Mouse (Mus musculus) adrenal gland, adult 8-10 months (tissue): ENCODE results near the gene Folr2. TPM values are rescaled to one million over a fixed set of nuclear protein-coding genes. Genes with fewer than 3 reads are reported as not detected.
A peak's percentile ranks its signal among the peaks of the same experiment; 100 is the strongest.

Experiments
- DNase-seq: peaks from one replicate; pipeline ENCODE4 v3.0.0; 2022
- total RNA-seq, 4 experiments: library from RNA; stranded (reverse); gene quantifications; 2 replicates each; pipeline ENCODE4 v1.2.4; 2022

Gene Folr2
- 1 to 10 TPM; 1.2 to 4.7 (median 2.8) TPM for total RNA-seq

- DNase-seq, result no peak
Measured at GRCm38 (mm10) chr7:101857094-101857493, at the start of gene Folr2. Gene Folr2 (minus strand): TSS chr7:101857194.

- DNase-seq, result no peak
Measured at GRCm38 (mm10) chr7:101906696-101907095, 49.7 kb upstream of the Folr2 start.

GRCm38 (mm10) chr7:101906287-101906681, 49.3 kb upstream of the Folr2 start, which contains the start of gene Tomt:
Gene Tomt (minus strand): TSS chr7:101906359.
- no peak for DNase-seq

GRCm38 (mm10) chr7:101905561-101906286, 48.7 kb upstream of the Folr2 start, which contains the start of gene Lamtor1:
Gene Lamtor1 (plus strand): TSS chr7:101905904.
- DNase-seq, result peak; percentile 100

GRCm38 (mm10) chr7:101902846-101903245, 45.9 kb upstream of the Folr2 start:
- DNase-seq, result no peak

GRCm38 (mm10) chr7:101901969-101902368, 45.0 kb upstream of the Folr2 start:
- DNase-seq, result no peak

GRCm38 (mm10) chr7:101900331-101901097, 43.5 kb upstream of the Folr2 start:
- DNase-seq, result no peak

- DNase-seq, result peak; percentile 98
Measured at GRCm38 (mm10) chr7:101896104-101897066, 39.4 kb upstream of the Folr2 start.

GRCm38 (mm10) chr7:101895695-101896094, 38.7 kb upstream of the Folr2 start:
- no peak for DNase-seq

- no peak for DNase-seq
Measured at GRCm38 (mm10) chr7:101888460-101888859, 31.5 kb upstream of the Folr2 start.

GRCm38 (mm10) chr7:101886274-101886673, 29.3 kb upstream of the Folr2 start:
- DNase-seq, result no peak

- DNase-seq, result no peak
Measured at GRCm38 (mm10) chr7:101884160-101884559, 27.2 kb upstream of the Folr2 start.

- DNase-seq, result no peak
Measured at GRCm38 (mm10) chr7:101882413-101883154, 25.6 kb upstream of the Folr2 start.

GRCm38 (mm10) chr7:101880855-101881254, 23.9 kb upstream of the Folr2 start:
- DNase-seq, result no peak

GRCm38 (mm10) chr7:101875978-101876377, 19.0 kb upstream of the Folr2 start:
- peak; percentile 28 for DNase-seq

GRCm38 (mm10) chr7:101871296-101871695, 14.3 kb upstream of the Folr2 start:
- no peak for DNase-seq

- no peak for DNase-seq
Measured at GRCm38 (mm10) chr7:101870629-101871028, 13.6 kb upstream of the Folr2 start, which contains the start of gene Folr1. Gene Folr1 (minus strand): TSS chr7:101870788.

- DNase-seq, result no peak
Measured at GRCm38 (mm10) chr7:101869163-101869500, 12.1 kb upstream of the Folr2 start.

GRCm38 (mm10) chr7:101868241-101869162, 11.5 kb upstream of the Folr2 start:
- DNase-seq, result no peak

GRCm38 (mm10) chr7:101867482-101867881, 10.5 kb upstream of the Folr2 start:
- DNase-seq, result no peak
